Mouse (Mus musculus): ENCODE measurements around the gene Crabp1. TPM values are rescaled to one million over a fixed set of nuclear protein-coding genes. Genes with fewer than 3 reads are reported as not detected.

The Crabp1 gene
- polyA plus RNA-seq, 1 experiment from 2014 or later = not detected

DNA sequence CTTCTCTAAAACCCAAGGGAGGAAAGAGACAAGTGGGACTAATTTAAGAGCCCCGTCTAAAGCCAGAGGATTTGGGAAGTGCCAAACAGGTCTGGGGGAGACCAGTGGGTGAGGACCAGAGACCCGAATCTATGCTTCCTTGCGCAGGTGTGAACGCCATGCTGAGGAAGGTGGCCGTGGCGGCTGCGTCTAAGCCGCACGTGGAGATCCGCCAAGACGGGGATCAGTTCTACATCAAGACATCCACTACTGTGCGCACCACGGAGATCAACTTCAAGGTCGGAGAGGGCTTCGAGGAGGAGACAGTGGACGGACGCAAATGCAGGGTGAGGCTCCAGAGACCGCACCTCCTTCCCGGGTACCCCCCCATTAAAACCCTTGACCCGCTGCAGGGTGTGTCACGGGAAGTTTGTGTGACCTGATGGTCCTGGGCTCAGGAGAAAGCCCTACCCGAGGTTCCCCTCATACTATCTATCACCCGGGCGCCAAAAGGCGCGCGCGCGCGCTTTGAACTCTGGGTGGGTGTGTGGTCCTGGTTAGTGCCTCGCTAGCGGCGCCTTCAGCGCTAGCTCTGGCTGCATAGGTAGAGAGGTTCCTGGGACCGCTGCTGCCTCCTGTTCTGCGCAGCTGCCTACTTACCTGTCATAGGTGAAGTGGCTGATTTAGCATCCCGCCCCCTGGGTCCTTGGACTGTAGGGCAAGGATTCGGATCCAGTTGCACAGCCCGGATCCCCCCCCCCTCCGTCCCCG, 963 bp downstream of the Crabp1 start:
- H3K27me3 ChIP-seq = peaks cover 36% of the 10 kb centered on the region
- no peak for DNase-seq (ENCODE audit: low read depth, low spot score)
- no peak for TF ChIP-seq CTCF (IDR thresholded peaks at IDR 0.05)
- in situ Hi-C loops (cut with MboI; ENCODE audit: low pct_unique_long_range_greater_than_20kb) = no loop called here
- CTCF ChIA-PET = no interaction called here
- no peak for ATAC-seq
- POLR2A ChIA-PET = no interaction called here

DNA sequence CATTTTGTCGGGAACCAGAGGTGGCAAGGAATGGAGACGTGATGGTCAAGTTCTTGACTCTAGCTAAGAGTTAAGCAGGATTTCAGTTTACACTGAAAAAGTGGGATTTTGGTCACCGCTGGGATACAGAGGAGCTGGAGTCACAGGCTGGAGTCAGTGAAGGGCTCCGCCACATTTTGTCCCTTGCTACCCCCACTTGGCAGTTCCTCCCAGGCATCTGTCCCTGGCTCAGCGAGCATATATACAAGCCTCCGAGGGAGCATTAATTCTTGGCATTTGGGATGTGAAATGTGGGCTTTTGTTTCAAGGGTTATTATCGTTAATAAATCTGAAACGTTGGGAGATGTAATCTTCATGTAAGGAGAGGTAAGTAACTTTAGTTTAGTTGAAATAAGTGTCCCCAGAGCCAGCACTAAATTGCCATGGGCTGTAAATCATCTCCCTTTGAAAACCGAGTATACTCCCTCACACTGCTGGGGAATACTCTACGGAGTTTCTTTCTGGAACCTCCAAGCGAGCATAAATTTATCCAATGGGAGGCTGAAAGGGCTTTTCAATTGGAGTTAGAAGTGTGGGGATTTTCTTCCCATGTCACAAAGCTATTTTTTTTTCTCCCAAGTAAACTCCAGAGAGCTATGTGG, 5.7 kb downstream of the Crabp1 start:
- in situ Hi-C loops (cut with MboI; ENCODE audit: low pct_unique_long_range_greater_than_20kb) = no loop called here
- peaks cover 25% of the 10 kb centered on the region for H3K27me3 ChIP-seq
- CTCF ChIA-PET = no interaction called here
- ATAC-seq = no peak
- DNase-seq (ENCODE audit: low read depth, low spot score) = no peak
- POLR2A ChIA-PET = no interaction called here
- TF ChIP-seq CTCF (IDR thresholded peaks at IDR 0.05) = no peak

- POLR2A ChIA-PET = no interaction called here
- DNase-seq (ENCODE audit: low read depth, low spot score) (no peak), ATAC-seq (no peak)
- no peak for TF ChIP-seq CTCF (IDR thresholded peaks at IDR 0.05)
- CTCF ChIA-PET = no interaction called here
- peaks cover 5% of the 10 kb centered on the region for H3K27me3 ChIP-seq
- in situ Hi-C loops (cut with MboI; ENCODE audit: low pct_unique_long_range_greater_than_20kb) = no loop called here
Observed at GRCm38 (mm10) chr9:54776451-54776982, 12.0 kb downstream of the Crabp1 start.

GRCm38 (mm10) chr9:54779280-54779679, 14.7 kb downstream of the Crabp1 start:
- ChIA-PET CTCF (interaction anchor here (1.1 kb wide), 1 partner anchor 13 kb away, joined by 3 read pairs; no protein-coding TSS in a partner anchor), POLR2A (no interaction called here)
- H3K27me3 ChIP-seq = peaks cover 5% of the 10 kb centered on the region
- TF ChIP-seq CTCF (IDR thresholded peaks at IDR 0.05) = no peak
- no peak for DNase-seq (ENCODE audit: low read depth, low spot score)
- in situ Hi-C loops (cut with MboI; ENCODE audit: low pct_unique_long_range_greater_than_20kb) = no loop called here
- ATAC-seq = no peak

- TF ChIP-seq CTCF (IDR thresholded peaks at IDR 0.05) = no peak
- in situ Hi-C loops (cut with MboI; ENCODE audit: low pct_unique_long_range_greater_than_20kb) = no loop called here
- H3K27me3 ChIP-seq = no peaks in the 10 kb centered on the region
- DNase-seq (ENCODE audit: low read depth, low spot score) (no peak), ATAC-seq (no peak)
- POLR2A ChIA-PET = no interaction called here
- CTCF ChIA-PET = no interaction called here
Observed at GRCm38 (mm10) chr9:54782504-54782903, 18.0 kb downstream of the Crabp1 start.

GRCm38 (mm10) chr9:54784003-54784402, 19.5 kb downstream of the Crabp1 start:
- ATAC-seq (no peak), DNase-seq (ENCODE audit: low read depth, low spot score) (no peak)
- ChIA-PET CTCF (interaction anchor here (0.9 kb wide), 1 partner anchor 28 kb away, joined by 3 read pairs; no protein-coding TSS in a partner anchor), POLR2A (no interaction called here)
- no peak for TF ChIP-seq CTCF (IDR thresholded peaks at IDR 0.05)
- no peaks in the 10 kb centered on the region for H3K27me3 ChIP-seq
- in situ Hi-C loops (cut with MboI; ENCODE audit: low pct_unique_long_range_greater_than_20kb) = no loop called here

GRCm38 (mm10) chr9:54785215-54785614, 20.7 kb downstream of the Crabp1 start:
- ChIA-PET POLR2A (no interaction called here), CTCF (no interaction called here)
- ATAC-seq (no peak), DNase-seq (ENCODE audit: low read depth, low spot score) (no peak)
- no peak for TF ChIP-seq CTCF (IDR thresholded peaks at IDR 0.05)
- H3K27me3 ChIP-seq = no peaks in the 10 kb centered on the region
- in situ Hi-C loops (cut with MboI; ENCODE audit: low pct_unique_long_range_greater_than_20kb) = no loop called here

DNA sequence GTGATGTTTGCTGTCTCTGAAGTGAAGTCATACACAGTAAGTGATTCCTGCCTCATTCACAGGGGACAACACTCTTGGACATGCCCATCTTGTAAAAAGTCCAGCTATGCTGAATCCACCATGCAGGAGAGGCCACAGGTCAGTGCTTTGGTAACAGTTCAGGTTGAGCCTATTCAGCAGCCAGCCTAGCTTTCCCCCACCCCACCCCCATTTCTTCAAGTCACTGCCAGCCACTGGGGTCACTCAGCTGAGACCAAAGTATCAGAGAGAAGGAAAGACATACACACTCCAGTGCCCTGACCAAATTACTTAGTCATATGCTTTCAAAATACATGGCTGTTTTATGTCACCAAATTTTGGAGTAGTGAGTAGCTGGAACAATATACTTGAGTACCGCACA, 21.5 kb downstream of the Crabp1 start:
- ATAC-seq = no peak
- CTCF ChIA-PET = no interaction called here
- POLR2A ChIA-PET = no interaction called here
- in situ Hi-C loops (cut with MboI; ENCODE audit: low pct_unique_long_range_greater_than_20kb) = no loop called here
- no peak for TF ChIP-seq CTCF (IDR thresholded peaks at IDR 0.05)
- no peaks in the 10 kb centered on the region for H3K27me3 ChIP-seq
- peak; percentile 7 for DNase-seq (ENCODE audit: low read depth, low spot score)

GRCm38 (mm10) chr9:54787760-54788159, 23.2 kb downstream of the Crabp1 start:
- TF ChIP-seq CTCF (IDR thresholded peaks at IDR 0.05) = no peak
- no peak for DNase-seq (ENCODE audit: low read depth, low spot score)
- in situ Hi-C loops (cut with MboI; ENCODE audit: low pct_unique_long_range_greater_than_20kb) = no loop called here
- no peak for ATAC-seq
- ChIA-PET CTCF (no interaction called here), POLR2A (interaction anchor here (0.6 kb wide), 1 partner anchor 20 kb away, joined by 4 read pairs; no protein-coding TSS in a partner anchor)
- no peaks in the 10 kb centered on the region for H3K27me3 ChIP-seq

DNA sequence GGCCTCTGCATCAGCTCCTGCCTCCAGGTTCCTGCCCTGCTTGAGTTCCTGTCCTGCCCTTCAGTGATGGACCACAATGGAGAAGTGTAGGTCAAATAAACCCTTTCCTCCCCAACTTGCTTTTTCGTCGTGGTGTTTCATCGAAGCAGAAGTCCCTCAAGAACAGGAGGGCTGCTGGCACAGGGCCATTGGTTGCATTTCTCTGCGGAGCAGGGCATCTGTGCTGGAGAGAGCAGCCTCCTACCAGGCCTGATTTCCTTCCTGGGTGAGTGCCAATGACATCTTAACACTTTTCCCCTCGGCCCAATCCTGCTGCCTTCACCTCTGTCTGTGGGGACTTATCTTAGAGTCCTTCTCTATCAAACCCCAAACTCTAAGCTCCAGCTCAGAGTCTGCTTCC, 25.7 kb downstream of the Crabp1 start:
- ChIA-PET CTCF (interaction anchor here (0.8 kb wide), 1 partner anchor 50 kb away, joined by 3 read pairs; no protein-coding TSS in a partner anchor), POLR2A (no interaction called here)
- DNase-seq (ENCODE audit: low read depth, low spot score) (no peak), ATAC-seq (no peak)
- no peaks in the 10 kb centered on the region for H3K27me3 ChIP-seq
- in situ Hi-C loops (cut with MboI; ENCODE audit: low pct_unique_long_range_greater_than_20kb) = no loop called here
- TF ChIP-seq CTCF (IDR thresholded peaks at IDR 0.05) = no peak

DNA sequence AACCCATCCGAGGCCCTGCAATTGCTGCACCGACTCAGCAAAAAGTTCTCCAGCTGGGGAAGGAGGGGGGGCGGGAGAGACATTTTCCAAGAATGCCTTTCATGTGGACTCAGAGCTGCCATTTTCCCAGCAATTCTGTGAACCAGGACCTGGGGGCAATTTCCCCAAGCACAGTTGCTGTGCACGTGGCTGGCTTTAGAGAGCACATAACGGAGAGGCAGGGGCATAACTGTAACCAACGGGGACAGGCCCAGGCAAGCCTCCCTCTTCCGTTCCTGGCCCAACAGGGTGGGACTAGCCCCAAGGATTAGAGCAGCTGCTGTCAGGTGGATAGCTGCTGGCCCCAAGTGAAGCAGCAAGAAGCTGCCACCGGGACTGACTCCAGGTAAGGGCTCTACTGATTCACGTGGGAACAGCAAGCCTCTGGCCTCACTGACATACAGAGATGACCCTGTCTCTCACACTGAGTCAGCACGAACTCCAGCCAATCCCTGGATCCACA, 37.0 kb downstream of the Crabp1 start:
- DNase-seq (ENCODE audit: low read depth, low spot score) = no peak
- TF ChIP-seq CTCF (IDR thresholded peaks at IDR 0.05) = no peak
- in situ Hi-C loops (cut with MboI; ENCODE audit: low pct_unique_long_range_greater_than_20kb) = loop anchor here (10.0 kb wide), 1 partner anchor 47 kb away; no protein-coding TSS in a partner anchor
- ChIA-PET POLR2A (no interaction called here), CTCF (interaction anchor here (1.1 kb wide), 1 partner anchor 23 kb away, joined by 3 read pairs; no protein-coding TSS in a partner anchor)
- no peaks in the 10 kb centered on the region for H3K27me3 ChIP-seq
- ATAC-seq = no peak
